Mouse (Mus musculus): Measurements from ENCODE around the gene Mboat7. TPM values are rescaled to one million over a fixed set of nuclear protein-coding genes. Genes with fewer than 3 reads are reported as not detected.

Mboat7 gene
- polyA plus RNA-seq, 1 experiment from 2014 or later = 22.2 TPM

- Histone ChIP-seq H3K27ac (ENCODE audit: low read depth, low read length) (no peak overlapping the region), H3K4me1 (replicated peaks; ENCODE audit: control insufficient read depth, insufficient read depth, low read length) (no peaks in the 10 kb centered on the region), H3K4me2 (replicated peaks; ENCODE audit: low read depth, low read length) (no peak overlapping the region), H3K4me3 (ENCODE audit: low read depth, low read length) (no peak overlapping the region), H3K9ac (ENCODE audit: low read depth, low read length) (no peak overlapping the region), H3K9me3 (ENCODE audit: control insufficient read depth, low read length) (no peaks in the 10 kb centered on the region), H3K27me3 (ENCODE audit: control insufficient read depth, insufficient read depth, low read length) (no peaks in the 10 kb centered on the region), H3K36me3 (ENCODE audit: control insufficient read depth, insufficient read depth, low read length) (peaks cover 40% of the 10 kb centered on the region)
- DNase-seq (ENCODE audit: low spot score) (no peak), ATAC-seq (ENCODE audit: low FRiP score) (no peak)
- 91% methylated on average over 14 of the region's 14 CpGs for WGBS
Observed at GRCm38 (mm10) chr7:3658578-3658977, 34.7 kb downstream of the Mboat7 start.

DNA sequence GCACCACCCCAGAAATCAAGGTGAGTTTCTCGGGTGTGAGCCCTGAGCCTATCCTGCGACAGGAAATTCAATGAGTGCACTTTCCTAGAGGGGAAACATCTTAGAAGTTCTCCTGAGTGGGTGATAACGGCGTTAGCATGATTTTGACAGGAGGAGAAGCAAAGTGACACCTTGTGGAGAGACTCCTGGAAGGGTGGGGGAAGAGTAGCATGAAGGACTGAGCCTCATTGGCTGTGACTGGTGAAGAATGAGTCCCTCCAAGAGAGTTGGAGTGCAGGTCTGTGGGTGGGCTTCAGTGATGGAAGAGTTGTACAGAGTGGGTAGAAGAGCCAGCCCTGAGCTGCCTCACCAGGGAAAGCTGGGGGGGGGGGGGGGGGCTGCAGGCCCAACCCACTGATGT, 36.4 kb downstream of the Mboat7 start:
- no peak overlapping the region for H3K4me3 ChIP-seq (ENCODE audit: low read depth, low read length)
- no peak for DNase-seq (ENCODE audit: low spot score)
- H3K27ac ChIP-seq (ENCODE audit: low read depth, low read length) = no peak overlapping the region
- ATAC-seq (ENCODE audit: low FRiP score) = no peak
- no peak overlapping the region for H3K9ac ChIP-seq (ENCODE audit: low read depth, low read length)
- WGBS = 92% methylated on average over 4 of the region's 4 CpGs
- H3K27me3 ChIP-seq (ENCODE audit: control insufficient read depth, insufficient read depth, low read length) = no peaks in the 10 kb centered on the region
- H3K4me1 ChIP-seq (replicated peaks; ENCODE audit: control insufficient read depth, insufficient read depth, low read length) = no peaks in the 10 kb centered on the region
- H3K9me3 ChIP-seq (ENCODE audit: control insufficient read depth, low read length) = no peaks in the 10 kb centered on the region
- H3K4me2 ChIP-seq (replicated peaks; ENCODE audit: low read depth, low read length) = no peak overlapping the region
- peaks cover 45% of the 10 kb centered on the region for H3K36me3 ChIP-seq (ENCODE audit: control insufficient read depth, insufficient read depth, low read length)

DNA sequence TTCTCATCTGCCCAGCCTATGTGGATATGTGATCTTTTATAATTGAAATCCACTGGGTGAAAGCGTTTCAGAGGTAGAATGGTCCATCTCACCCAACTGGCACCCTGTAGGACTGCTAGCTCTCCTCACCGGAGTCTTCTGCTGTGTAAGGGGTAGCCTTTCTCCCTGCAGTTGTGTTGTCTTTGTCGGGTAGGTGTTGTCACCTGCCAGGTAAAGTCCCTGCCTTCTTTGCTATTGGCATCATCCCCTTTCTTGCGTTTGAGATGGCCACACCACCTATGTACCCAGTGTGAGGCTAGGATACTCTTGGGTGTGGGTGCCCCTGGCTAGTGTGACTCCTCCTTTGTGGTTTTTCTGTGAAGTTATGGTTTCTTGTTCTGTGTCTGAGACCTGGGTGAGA, 46.7 kb downstream of the Mboat7 start:
- peak overlapping the region; percentile 81 for H3K4me3 ChIP-seq (ENCODE audit: low read depth, low read length)
- no peaks in the 10 kb centered on the region for H3K27me3 ChIP-seq (ENCODE audit: control insufficient read depth, insufficient read depth, low read length)
- peak overlapping the region; percentile 69 for H3K4me2 ChIP-seq (replicated peaks; ENCODE audit: low read depth, low read length)
- no peaks in the 10 kb centered on the region for H3K9me3 ChIP-seq (ENCODE audit: control insufficient read depth, low read length)
- H3K36me3 ChIP-seq (ENCODE audit: control insufficient read depth, insufficient read depth, low read length) = no peaks in the 10 kb centered on the region
- peak overlapping the region; percentile 89 for H3K9ac ChIP-seq (ENCODE audit: low read depth, low read length)
- WGBS = 77% methylated on average over 4 of the region's 4 CpGs
- DNase-seq (ENCODE audit: low spot score) (no peak), ATAC-seq (ENCODE audit: low FRiP score) (no peak)
- H3K4me1 ChIP-seq (replicated peaks; ENCODE audit: control insufficient read depth, insufficient read depth, low read length) = peaks cover 10% of the 10 kb centered on the region; the same call in 1 of the 2 replicates
- no peak overlapping the region for H3K27ac ChIP-seq (ENCODE audit: low read depth, low read length)

DNA sequence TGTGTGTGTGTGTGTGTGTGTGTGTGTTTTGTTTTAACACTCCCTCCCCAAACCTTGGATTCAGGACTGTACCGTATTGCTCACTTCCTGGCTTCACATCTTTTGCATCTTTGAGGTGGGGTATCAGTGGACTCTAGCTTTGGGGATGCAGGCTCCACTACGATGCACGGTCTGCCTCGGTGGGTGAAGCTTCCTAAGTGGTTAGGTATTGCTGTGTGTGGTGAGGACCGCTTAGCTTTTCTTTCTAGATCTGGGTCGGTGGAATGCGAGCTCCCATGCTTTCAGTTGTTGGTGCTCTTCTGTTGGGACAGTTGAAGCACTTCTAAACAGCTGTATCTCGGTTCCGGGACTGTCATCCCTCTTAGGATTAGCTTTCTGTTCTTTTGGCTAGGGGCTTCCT, 47.1 kb downstream of the Mboat7 start:
- Histone ChIP-seq H3K36me3 (ENCODE audit: control insufficient read depth, insufficient read depth, low read length) (no peaks in the 10 kb centered on the region), H3K4me2 (replicated peaks; ENCODE audit: low read depth, low read length) (peak overlapping the region; percentile 69), H3K4me3 (ENCODE audit: low read depth, low read length) (peak overlapping the region; percentile 81), H3K4me1 (replicated peaks; ENCODE audit: control insufficient read depth, insufficient read depth, low read length) (peaks cover 10% of the 10 kb centered on the region; the same call in 1 of the 2 replicates), H3K9ac (ENCODE audit: low read depth, low read length) (peak overlapping the region; percentile 89), H3K27me3 (ENCODE audit: control insufficient read depth, insufficient read depth, low read length) (no peaks in the 10 kb centered on the region), H3K9me3 (ENCODE audit: control insufficient read depth, low read length) (no peaks in the 10 kb centered on the region), H3K27ac (ENCODE audit: low read depth, low read length) (no peak overlapping the region)
- no peak for ATAC-seq (ENCODE audit: low FRiP score)
- no peak for DNase-seq (ENCODE audit: low spot score)
- 45% methylated on average over 9 of the region's 9 CpGs for whole genome bisulfite sequencing

DNA sequence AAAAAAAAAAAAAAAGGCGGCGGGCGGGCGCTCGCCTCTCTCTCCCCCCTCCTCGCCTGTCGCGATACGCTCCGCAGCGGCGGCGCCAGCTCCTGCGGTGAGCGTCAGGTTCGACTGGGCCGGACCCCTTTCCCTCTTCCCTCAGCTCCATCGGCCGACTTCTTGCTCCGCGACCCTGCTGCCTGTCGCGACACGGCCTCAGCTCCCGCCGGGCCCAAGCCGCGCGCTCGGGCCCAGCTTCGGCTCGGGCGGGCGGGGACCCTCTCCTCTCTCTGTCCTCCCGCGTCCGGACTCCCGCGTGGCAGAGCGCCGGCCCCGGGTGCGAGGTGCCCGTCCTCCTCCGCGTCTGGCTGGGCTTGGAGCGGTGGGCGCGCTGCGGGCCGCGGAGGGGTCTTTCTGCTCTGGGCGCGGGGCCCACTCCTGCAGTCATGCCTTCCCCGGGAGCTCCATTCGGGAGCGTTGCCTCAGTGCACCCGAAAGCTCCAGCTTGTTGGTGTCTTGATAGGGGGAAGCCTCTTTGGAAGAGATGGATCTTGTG, 47.8 kb downstream of the Mboat7 start:
- H3K4me3 ChIP-seq (ENCODE audit: low read depth, low read length) = peak overlapping the region; percentile 81
- H3K4me1 ChIP-seq (replicated peaks; ENCODE audit: control insufficient read depth, insufficient read depth, low read length) = peaks cover 10% of the 10 kb centered on the region; the same call in 1 of the 2 replicates
- 0 out of 2 replicates have a peak, but pooled peaks cover under 1% of the 10 kb centered on the region for H3K36me3 ChIP-seq (ENCODE audit: control insufficient read depth, insufficient read depth, low read length)
- peak overlapping the region; percentile 69 for H3K4me2 ChIP-seq (replicated peaks; ENCODE audit: low read depth, low read length)
- peak overlapping the region; percentile 97 for H3K27ac ChIP-seq (ENCODE audit: low read depth, low read length)
- H3K9ac ChIP-seq (ENCODE audit: low read depth, low read length) = peak overlapping the region; percentile 89
- ATAC-seq (ENCODE audit: low FRiP score) (peak; percentile 4; the same call in 1 of the 2 replicates), DNase-seq (ENCODE audit: low spot score) (no peak)
- H3K9me3 ChIP-seq (ENCODE audit: control insufficient read depth, low read length) = no peaks in the 10 kb centered on the region
- 1% methylated on average over 45 of the region's 58 CpGs for WGBS
- H3K27me3 ChIP-seq (ENCODE audit: control insufficient read depth, insufficient read depth, low read length) = no peaks in the 10 kb centered on the region

DNA sequence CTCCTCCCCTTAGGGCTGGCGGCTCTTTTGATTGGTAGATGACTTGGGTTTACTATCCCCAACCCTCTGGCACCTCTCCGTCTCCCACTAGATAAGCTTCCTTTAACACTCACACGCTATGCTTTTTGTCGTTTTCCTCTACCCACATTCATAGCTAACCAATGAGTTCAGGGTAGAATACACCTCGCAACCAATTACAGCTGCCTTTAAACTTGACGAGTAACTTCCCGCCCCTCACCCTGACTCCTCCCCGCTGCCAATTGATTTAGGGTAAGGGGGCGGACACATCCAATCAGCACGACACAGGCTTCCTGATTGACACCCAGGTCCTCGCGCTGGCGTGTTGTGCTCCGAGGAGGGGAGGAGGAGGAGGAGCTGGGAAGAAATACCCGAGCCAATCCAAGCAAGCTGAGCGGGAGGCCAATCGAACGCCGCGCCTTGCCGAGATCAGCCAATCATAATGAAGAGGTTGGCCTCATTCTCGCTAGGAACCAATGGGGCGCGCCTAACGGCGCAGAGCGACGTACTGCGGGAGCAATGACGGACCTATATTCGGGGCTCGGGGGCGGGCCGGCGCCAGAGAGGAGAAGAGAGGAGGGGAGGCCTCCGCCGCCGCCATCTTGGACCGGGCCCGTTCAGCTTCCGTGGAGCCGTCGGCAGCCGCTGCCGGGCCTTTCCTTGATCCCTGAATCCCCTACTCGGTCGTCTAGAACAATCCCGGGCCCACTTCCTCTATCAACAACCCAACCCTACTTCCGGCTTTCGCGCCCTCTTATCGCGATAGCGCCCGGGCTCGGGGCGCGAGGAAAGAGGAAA, 48.4 kb downstream of the Mboat7 start, which contains the start of gene Cnot3:
Cnot3 (plus strand) TSS at position 597 of the 816 bp plus-strand sequence.
- no peaks in the 10 kb centered on the region for H3K27me3 ChIP-seq (ENCODE audit: control insufficient read depth, insufficient read depth, low read length)
- DNase-seq (ENCODE audit: low spot score) (peak; percentile 95), ATAC-seq (ENCODE audit: low FRiP score) (peak; percentile 99)
- H3K9me3 ChIP-seq (ENCODE audit: control insufficient read depth, low read length) = no peaks in the 10 kb centered on the region
- H3K36me3 ChIP-seq (ENCODE audit: control insufficient read depth, insufficient read depth, low read length) = 0 out of 2 replicates have a peak, but pooled peaks cover 4% of the 10 kb centered on the region
- peak within 1 kb of the TSS; percentile 69 for H3K4me2 ChIP-seq (replicated peaks; ENCODE audit: low read depth, low read length)
- H3K4me3 ChIP-seq (ENCODE audit: low read depth, low read length) = peak within 1 kb of the TSS; percentile 81
- peak within 1 kb of the TSS; percentile 97 for H3K27ac ChIP-seq (ENCODE audit: low read depth, low read length)
- H3K9ac ChIP-seq (ENCODE audit: low read depth, low read length) = peak within 1 kb of the TSS; percentile 89
- whole genome bisulfite sequencing = under 1% methylated on average over 53 of the region's 58 CpGs
- H3K4me1 ChIP-seq (replicated peaks; ENCODE audit: control insufficient read depth, insufficient read depth, low read length) = peaks cover 10% of the 10 kb centered on the region; the same call in 1 of the 2 replicates

DNA sequence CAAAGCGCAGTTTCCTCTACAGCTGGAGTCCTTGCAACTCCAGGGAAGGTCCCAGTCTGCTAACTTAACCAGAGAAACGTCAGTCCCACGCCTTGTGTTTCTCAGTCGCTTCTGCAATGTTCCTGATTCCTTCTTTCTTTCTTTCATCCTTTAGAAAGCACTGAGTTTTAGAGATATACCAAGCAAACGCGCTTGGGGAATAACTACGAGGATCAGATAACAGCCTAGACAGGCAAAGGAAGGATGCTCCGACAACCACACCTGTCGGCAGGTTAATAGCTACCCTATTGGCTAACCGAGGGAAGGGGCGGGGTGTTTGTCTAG, 49.0 kb downstream of the Mboat7 start:
- no peak for DNase-seq (ENCODE audit: low spot score)
- WGBS = 0% methylated on average over 11 of the region's 11 CpGs
- ATAC-seq (ENCODE audit: low FRiP score) = peak; percentile 0; the same call in 1 of the 2 replicates
- peaks cover 10% of the 10 kb centered on the region; the same call in 1 of the 2 replicates for H3K4me1 ChIP-seq (replicated peaks; ENCODE audit: control insufficient read depth, insufficient read depth, low read length)
- peak overlapping the region; percentile 81 for H3K4me3 ChIP-seq (ENCODE audit: low read depth, low read length)
- no peaks in the 10 kb centered on the region for H3K27me3 ChIP-seq (ENCODE audit: control insufficient read depth, insufficient read depth, low read length)
- peak overlapping the region; percentile 38 for H3K4me2 ChIP-seq (replicated peaks; ENCODE audit: low read depth, low read length)
- H3K9me3 ChIP-seq (ENCODE audit: control insufficient read depth, low read length) = no peaks in the 10 kb centered on the region
- H3K9ac ChIP-seq (ENCODE audit: low read depth, low read length) = peak overlapping the region; percentile 15; the same call in 1 of the 2 replicates
- H3K36me3 ChIP-seq (ENCODE audit: control insufficient read depth, insufficient read depth, low read length) = peaks cover 10% of the 10 kb centered on the region
- H3K27ac ChIP-seq (ENCODE audit: low read depth, low read length) = no peak overlapping the region

DNA sequence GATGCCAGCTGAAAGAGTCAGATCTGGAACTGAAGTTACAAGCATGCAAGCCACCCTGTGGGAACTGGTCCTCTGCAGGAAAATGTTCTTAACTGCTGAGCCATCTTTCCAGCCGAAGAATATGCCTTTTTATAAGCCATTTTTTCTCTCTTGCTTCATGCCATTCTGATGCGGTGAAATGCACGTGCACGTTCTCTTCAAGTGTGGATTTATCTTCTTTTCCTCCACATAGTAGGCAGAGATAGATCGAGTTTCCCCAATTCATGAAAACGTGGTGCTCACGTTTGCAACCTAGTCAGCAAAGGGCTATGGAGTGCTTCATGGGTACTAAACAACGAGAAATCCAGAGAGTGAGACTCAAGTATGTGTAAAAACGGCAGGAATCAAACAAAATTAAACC, 49.5 kb downstream of the Mboat7 start:
- H3K4me2 ChIP-seq (replicated peaks; ENCODE audit: low read depth, low read length) = peak overlapping the region; percentile 38
- H3K9ac ChIP-seq (ENCODE audit: low read depth, low read length) = peak overlapping the region; percentile 15; the same call in 1 of the 2 replicates
- H3K4me3 ChIP-seq (ENCODE audit: low read depth, low read length) = peak overlapping the region; percentile 81; the same call in 1 of the 2 replicates
- ATAC-seq (ENCODE audit: low FRiP score) = no peak
- H3K36me3 ChIP-seq (ENCODE audit: control insufficient read depth, insufficient read depth, low read length) = peaks cover 10% of the 10 kb centered on the region
- H3K27me3 ChIP-seq (ENCODE audit: control insufficient read depth, insufficient read depth, low read length) = no peaks in the 10 kb centered on the region
- H3K4me1 ChIP-seq (replicated peaks; ENCODE audit: control insufficient read depth, insufficient read depth, low read length) = peaks cover 10% of the 10 kb centered on the region; the same call in 1 of the 2 replicates
- no peaks in the 10 kb centered on the region for H3K9me3 ChIP-seq (ENCODE audit: control insufficient read depth, low read length)
- WGBS = 28% methylated on average over 9 of the region's 9 CpGs
- no peak for DNase-seq (ENCODE audit: low spot score)
- no peak overlapping the region for H3K27ac ChIP-seq (ENCODE audit: low read depth, low read length)
